Mouse (Mus musculus) bone marrow, adult 2 months (tissue): Measurements from ENCODE around the gene Tspan9.

ENCODE experiments used
- CTCF ChIP-seq: fragments of 200-500 bp; IDR thresholded peaks from 2 replicates; pipeline ENCODE4 v1.5.1; 2011; ENCODE audit warnings: low read length, control low read depth; ENCODE audit not compliant: control insufficient read depth, insufficient read depth
- POLR2A ChIP-seq: fragments of 200-500 bp; IDR thresholded peaks from 2 replicates; pipeline ENCODE4 v1.6.1; 2011; ENCODE audit warnings: low read depth, mild to moderate bottlenecking, control low read depth, low read length, borderline replicate concordance; ENCODE audit not compliant: control insufficient read depth

- no peak for TF ChIP-seq CTCF
- no peak for TF ChIP-seq POLR2A
These were observed 172.5 kb downstream of the Tspan9 start for GRCm38 (mm10) chr6:127970848-127971247.
